Mouse (Mus musculus) MEL (cell line): Measurements from ENCODE around the gene Prr23a2. TPM values are rescaled to one million over a fixed set of nuclear protein-coding genes. Genes with fewer than 3 reads are reported as not detected.

Experiments used
- DNase-seq: peaks from one replicate; pipeline ENCODE4 v3.0.0; 2011; ENCODE audit warnings: low read depth, low spot score
- H3K27ac ChIP-seq: 2 replicates; pipeline ENCODE4 v1.5.1; 2012; ENCODE audit warnings: low read depth, mild to moderate bottlenecking, control low read depth, low read length, moderate library complexity; ENCODE audit not compliant: control insufficient read depth
- H3K27me3 ChIP-seq, 2 experiments: fragments of 150-350 bp in 1 of 2; sonication (generic) in 1 of 2; 2 replicates each; pipeline ENCODE4 v1.6.1; 2012; ENCODE audit warnings: low read length in 2 of 2, mild to moderate bottlenecking in 2 of 2, improper control_type of control experiment in 1 of 2, moderate library complexity in 1 of 2; ENCODE audit not compliant: insufficient read depth in 2 of 2, control insufficient read depth in 1 of 2
- H3K36me3 ChIP-seq, 2 experiments: 2 replicates each; pipeline ENCODE4 v1.6.1; 2012 to 2014; ENCODE audit warnings: low read length in 2 of 2, improper control_type of control experiment in 1 of 2, inconsistent platforms in 1 of 2, mild to moderate bottlenecking in 1 of 2; ENCODE audit not compliant: insufficient read depth in 2 of 2, control insufficient read depth in 1 of 2
- H3K4me1 ChIP-seq, 2 experiments: fragments of 150-350 bp in 1 of 2; sonication (generic) in 1 of 2; 2 replicates each; pipeline ENCODE4 v1.6.1; 2012; ENCODE audit warnings: low read length in 2 of 2, improper control_type of control experiment in 1 of 2, mild to moderate bottlenecking in 1 of 2; ENCODE audit not compliant: insufficient read depth in 2 of 2, control insufficient read depth in 1 of 2
- H3K4me3 ChIP-seq, 2 experiments: fragments of 150-350 bp in 1 of 2; sonication (generic) in 1 of 2; 2 replicates each; pipeline ENCODE4 v1.5.1; 2012; ENCODE audit warnings: low read depth in 2 of 2, low read length in 2 of 2, mild to moderate bottlenecking in 2 of 2, moderate library complexity in 2 of 2, control low read depth in 1 of 2, improper control_type of control experiment in 1 of 2; ENCODE audit not compliant: control insufficient read depth in 1 of 2, insufficient read depth in 1 of 2
- H3K79me2 ChIP-seq: 2 replicates; pipeline ENCODE4 v1.6.1; 2012; ENCODE audit warnings: mild to moderate bottlenecking, low read length, moderate library complexity; ENCODE audit not compliant: control insufficient read depth, poor library complexity, insufficient read depth
- H3K9ac ChIP-seq: 2 replicates; pipeline ENCODE4 v1.6.1; 2012; ENCODE audit warnings: low read depth, mild to moderate bottlenecking, control low read depth, low read length, moderate library complexity; ENCODE audit not compliant: control insufficient read depth, poor library complexity, severe bottlenecking
- H3K9me3 ChIP-seq: fragments of 150-350 bp; sonication (generic); replicated peaks from 2 replicates; pipeline ENCODE4 v1.6.1; 2012; ENCODE audit warnings: mild to moderate bottlenecking, low read length, improper control_type of control experiment, moderate library complexity; ENCODE audit not compliant: insufficient read depth
- BHLHE40 ChIP-seq: IDR thresholded peaks from 2 replicates; pipeline ENCODE4 v1.6.1; 2012; ENCODE audit warnings: low read depth, mild to moderate bottlenecking, inconsistent platforms, low read length, improper control_type of control experiment, borderline replicate concordance
- CHD1 ChIP-seq: IDR thresholded peaks from 2 replicates; pipeline ENCODE4 v1.6.1; 2012; ENCODE audit warnings: low read depth, mild to moderate bottlenecking, inconsistent platforms, low read length, improper control_type of control experiment
- CHD2 ChIP-seq: IDR thresholded peaks from 2 replicates; pipeline ENCODE4 v1.6.1; 2011; ENCODE audit warnings: low read length, improper control_type of control experiment
- CTCF ChIP-seq, 3 experiments: IDR thresholded peaks in 2 of 3; conservative IDR thresholded peaks in 1 of 3; 2 replicates each; pipeline ENCODE4 v1.5.1; 2011 to 2012; ENCODE audit warnings: low read length in 3 of 3, low read depth in 2 of 3, mild to moderate bottlenecking in 2 of 3, improper control_type of control experiment in 1 of 3, inconsistent platforms in 1 of 3, mixed read lengths in 1 of 3, moderate library complexity in 1 of 3; ENCODE audit not compliant: control insufficient read depth in 1 of 3, insufficient read depth in 1 of 3, poor library complexity in 1 of 3, severe bottlenecking in 1 of 3
- ETS1 ChIP-seq: IDR thresholded peaks from 2 replicates; pipeline ENCODE4 v1.6.1; 2012; ENCODE audit warnings: low read depth, mild to moderate bottlenecking, inconsistent platforms, low read length, improper control_type of control experiment, moderate library complexity
- KAT2A ChIP-seq: conservative IDR thresholded peaks from 2 replicates; pipeline ENCODE4 v1.6.1; 2012; ENCODE audit warnings: low read depth, low read length, improper control_type of control experiment, inconsistent platforms
- MAFK ChIP-seq: IDR thresholded peaks from 2 replicates; pipeline ENCODE4 v1.6.1; 2011; ENCODE audit warnings: low read depth, mild to moderate bottlenecking, low read length, improper control_type of control experiment, borderline replicate concordance
- MYB ChIP-seq: IDR thresholded peaks from 2 replicates; pipeline ENCODE4 v1.6.1; 2011; ENCODE audit warnings: mild to moderate bottlenecking, low read depth, low read length, improper control_type of control experiment
- NELFE ChIP-seq: IDR thresholded peaks from 2 replicates; pipeline ENCODE4 v1.6.1; 2011; ENCODE audit warnings: low read depth, low read length, improper control_type of control experiment
- USF2 ChIP-seq, 2 experiments: IDR thresholded peaks; 2 replicates each; pipeline ENCODE4 v1.6.1; 2011 to 2012; ENCODE audit warnings: improper control_type of control experiment in 2 of 2, low read length in 2 of 2, borderline replicate concordance in 1 of 2, inconsistent platforms in 1 of 2, low read depth in 1 of 2, mild to moderate bottlenecking in 1 of 2; ENCODE audit not compliant: insufficient read depth in 1 of 2
- ZC3H11A ChIP-seq: IDR thresholded peaks from 2 replicates; pipeline ENCODE4 v1.6.1; 2012; ENCODE audit warnings: low read depth, mild to moderate bottlenecking, inconsistent platforms, low read length, improper control_type of control experiment
- ZMIZ1 ChIP-seq: IDR thresholded peaks from 2 replicates; pipeline ENCODE4 v1.6.1; 2012; ENCODE audit warnings: low read depth, mild to moderate bottlenecking, inconsistent platforms, low read length, improper control_type of control experiment, moderate library complexity
- ZNF384 ChIP-seq: IDR thresholded peaks from 2 replicates; pipeline ENCODE4 v1.6.1; 2012; ENCODE audit warnings: low read depth, mild to moderate bottlenecking, inconsistent platforms, low read length, improper control_type of control experiment
- polyA plus RNA-seq, 2 experiments: library from polyadenylated mRNA; stranded (reverse) in 1 of 2; unstranded in 1 of 2; fragments of >175 nt in 1 of 2; fragments of >200 nt in 1 of 2; gene quantifications; 2 replicates each; pipeline versions ENCODE4 v1.2.1 to v1.2.4; 2012; ENCODE audit warnings: low replicate concordance in 2 of 2, low read depth in 1 of 2; ENCODE audit not compliant: insufficient read length in 2 of 2, insufficient read depth in 1 of 2, missing spikeins in 1 of 2
- total RNA-seq: library from RNA; depleted of rRNA; stranded (reverse); fragments of 300-350 nt; gene quantifications from 2 replicates; pipeline ENCODE4 v1.2.3, GENCODE M21; 2012

The Prr23a2 gene
- total and polyA plus RNA-seq, 3 experiments = not detected

GRCm38 (mm10) chr9:98863463-98863862 is 7.2 kb downstream of the Prr23a2 start:
- H3K4me3 ChIP-seq = no peak overlapping the region
- no peak overlapping the region for H3K27ac ChIP-seq
- TF ChIP-seq ZC3H11A (no peak), CTCF (IDR thresholded peaks at IDR 0.05 in 2 of 3, conservative IDR thresholded peaks at IDR 0.05 in 1 of 3; ENCODE audit: control insufficient read depth in 1 of 3, insufficient read depth in 1 of 3, low read depth in 2 of 3, low read length in 3 of 3, poor library complexity in 1 of 3, severe bottlenecking in 1 of 3) (peak in 2 of 3 experiments; percentile 12 to 21; a peak in 2 of 6 replicates), CHD1 (no peak), NELFE (no peak)
- no peaks in the 10 kb centered on the region for H3K4me1 ChIP-seq
- H3K9me3 ChIP-seq = no peaks in the 10 kb centered on the region
- H3K27me3 ChIP-seq = no peaks in the 10 kb centered on the region
- no peak overlapping the region for H3K9ac ChIP-seq
- H3K36me3 ChIP-seq = no peaks in the 10 kb centered on the region
- peak; percentile 11 for DNase-seq
- H3K79me2 ChIP-seq = no peaks in the 10 kb centered on the region

- Histone ChIP-seq H3K27ac (no peak within 1 kb of the TSS), H3K27me3 (no peaks in the 10 kb centered on the region), H3K4me3 (no peak within 1 kb of the TSS), H3K79me2 (no peaks in the 10 kb centered on the region), H3K36me3 (no peaks in the 10 kb centered on the region), H3K9me3 (no peaks in the 10 kb centered on the region), H3K9ac (no peak within 1 kb of the TSS), H3K4me1 (no peaks in the 10 kb centered on the region)
- TF ChIP-seq MYB (no peak), CHD2 (no peak), KAT2A (no peak), ZMIZ1 (no peak), ZNF384 (no peak), ETS1 (no peak)
- no peak for DNase-seq
These were observed 8.3 kb downstream of the Prr23a2 start, which contains the start of gene Prr23a3 for GRCm38 (mm10) chr9:98864571-98864970. Gene Prr23a3 (plus strand): TSS chr9:98864767.

GRCm38 (mm10) chr9:98901486-98901885 is 45.2 kb downstream of the Prr23a2 start:
- DNase-seq = no peak
- H3K4me1 ChIP-seq = no peaks in the 10 kb centered on the region

More at GRCm38 (mm10) chr9:98901486-98901885, 45.2 kb downstream of the Prr23a2 start:
- Histone ChIP-seq H3K27ac (no peak overlapping the region), H3K4me3 (no peak overlapping the region), H3K36me3 (no peaks in the 10 kb centered on the region), H3K9me3 (no peaks in the 10 kb centered on the region), H3K9ac (no peak overlapping the region), H3K79me2 (no peaks in the 10 kb centered on the region), H3K27me3 (no peaks in the 10 kb centered on the region)
- TF ChIP-seq MAFK = no peak
- no peak for TF ChIP-seq BHLHE40
- no peak for TF ChIP-seq USF2 (IDR thresholded peaks at IDR 0.05; ENCODE audit: borderline replicate concordance in 1 of 2, insufficient read depth in 1 of 2, low read depth in 1 of 2, low read length in 2 of 2)
